Mouse (Mus musculus): Measurements from ENCODE around the gene Samd8. TPM values are rescaled to one million over a fixed set of nuclear protein-coding genes. Genes with fewer than 3 reads are reported as not detected.
A peak's percentile ranks its signal among the peaks of the same experiment; 100 is the strongest.

The Samd8 gene
- polyA plus RNA-seq, 1 experiment from 2014 or later: 13.1 TPM

DNA sequence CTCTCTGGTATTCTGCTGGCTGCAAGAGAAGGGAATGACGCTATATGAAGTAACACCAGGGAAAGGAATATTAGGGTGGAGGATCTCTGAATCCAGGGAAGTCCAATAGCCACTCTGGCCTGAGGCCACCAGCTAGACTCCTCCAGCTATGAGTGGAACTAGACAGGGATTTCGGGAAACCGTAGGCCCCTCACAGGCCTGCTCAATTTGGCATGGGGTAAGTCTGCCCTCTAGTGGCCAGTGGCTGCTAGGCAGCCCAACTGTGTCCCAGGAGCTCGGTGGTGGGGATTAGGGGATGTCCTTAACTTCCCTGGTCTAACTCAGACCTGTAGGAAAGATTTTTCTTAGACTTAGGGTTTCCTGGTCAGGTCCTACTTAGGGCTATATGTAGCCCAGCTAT, 8.5 kb upstream of the Samd8 start:
- Histone ChIP-seq H3K4me1 (ENCODE audit: control insufficient read depth, insufficient read depth, low read length) (no peaks in the 10 kb centered on the region), H3K9ac (ENCODE audit: low read length) (no peak overlapping the region), H3K27me3 (ENCODE audit: control insufficient read depth, insufficient read depth, low read length) (no peaks in the 10 kb centered on the region), H3K4me2 (no peak overlapping the region), H3K9me3 (ENCODE audit: control insufficient read depth, low read length) (no peaks in the 10 kb centered on the region), H3K4me3 (ENCODE audit: low read depth, low read length) (no peak overlapping the region), H3K36me3 (ENCODE audit: control insufficient read depth, insufficient read depth, low read length) (no peaks in the 10 kb centered on the region), H3K27ac (ENCODE audit: low read depth, low read length) (no peak overlapping the region)
- WGBS: 13% methylated on average over 4 of the region's 4 CpGs
- peak; percentile 79 for ATAC-seq (ENCODE audit: low FRiP score)
- DNase-seq (ENCODE audit: low spot score, missing footprints): peak; percentile 98

DNA sequence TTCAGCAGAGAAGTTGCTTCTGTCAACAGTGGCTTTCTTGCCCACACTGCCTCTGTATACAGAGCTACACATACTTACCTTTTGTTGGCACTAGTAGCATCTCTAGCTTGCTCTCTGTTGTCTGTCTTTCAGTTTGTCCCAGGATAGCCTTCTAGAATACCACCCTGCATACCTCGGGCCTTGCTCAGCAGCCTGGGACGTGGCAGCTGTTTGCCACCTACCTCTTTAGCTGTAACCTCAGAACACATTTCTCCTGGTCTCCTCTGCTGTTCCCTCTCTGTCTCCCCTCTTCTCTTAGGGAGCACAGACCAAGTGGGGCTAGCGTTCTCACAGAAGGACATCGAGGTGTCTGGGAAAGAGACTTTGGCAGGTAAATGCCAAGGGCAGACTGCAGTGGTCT, 7.9 kb upstream of the Samd8 start:
- Histone ChIP-seq H3K36me3 (ENCODE audit: control insufficient read depth, insufficient read depth, low read length) (no peaks in the 10 kb centered on the region), H3K9ac (ENCODE audit: low read length) (no peak overlapping the region), H3K9me3 (ENCODE audit: control insufficient read depth, low read length) (no peaks in the 10 kb centered on the region), H3K27me3 (ENCODE audit: control insufficient read depth, insufficient read depth, low read length) (no peaks in the 10 kb centered on the region), H3K4me1 (ENCODE audit: control insufficient read depth, insufficient read depth, low read length) (no peaks in the 10 kb centered on the region), H3K27ac (ENCODE audit: low read depth, low read length) (no peak overlapping the region), H3K4me3 (ENCODE audit: low read depth, low read length) (no peak overlapping the region), H3K4me2 (no peak overlapping the region)
- no peak for ATAC-seq (ENCODE audit: low FRiP score)
- DNase-seq (ENCODE audit: low spot score, missing footprints): no peak
- WGBS: 96% methylated on average over 4 of the region's 4 CpGs

DNA sequence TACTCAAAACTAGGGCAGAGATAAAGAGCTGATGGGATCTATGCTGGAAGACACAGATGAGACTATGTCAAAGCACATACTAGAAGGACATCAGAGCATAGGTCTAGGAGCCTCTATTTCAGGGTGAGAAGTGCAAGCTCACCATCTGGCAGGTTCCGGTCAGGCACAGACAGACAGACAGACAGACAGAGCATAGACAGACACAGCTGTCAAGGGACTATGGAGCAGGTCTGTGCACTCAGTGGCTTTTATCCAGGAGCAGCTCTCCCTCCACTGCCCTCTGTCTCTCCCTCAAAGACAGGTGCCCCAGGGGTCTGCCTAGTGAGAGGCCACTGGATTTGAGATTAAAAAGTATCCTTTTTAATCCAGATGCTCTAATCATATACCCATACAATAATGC, 6.2 kb upstream of the Samd8 start:
- ATAC-seq (ENCODE audit: low FRiP score) (no peak), DNase-seq (ENCODE audit: low spot score, missing footprints) (no peak)
- WGBS: 100% methylated on average over 1 of the region's 1 CpGs
- Histone ChIP-seq H3K9me3 (ENCODE audit: control insufficient read depth, low read length) (no peaks in the 10 kb centered on the region), H3K36me3 (ENCODE audit: control insufficient read depth, insufficient read depth, low read length) (no peaks in the 10 kb centered on the region), H3K27me3 (ENCODE audit: control insufficient read depth, insufficient read depth, low read length) (no peaks in the 10 kb centered on the region), H3K9ac (ENCODE audit: low read length) (no peak overlapping the region), H3K27ac (ENCODE audit: low read depth, low read length) (no peak overlapping the region), H3K4me1 (ENCODE audit: control insufficient read depth, insufficient read depth, low read length) (no peaks in the 10 kb centered on the region), H3K4me2 (no peak overlapping the region), H3K4me3 (ENCODE audit: low read depth, low read length) (no peak overlapping the region)

DNA sequence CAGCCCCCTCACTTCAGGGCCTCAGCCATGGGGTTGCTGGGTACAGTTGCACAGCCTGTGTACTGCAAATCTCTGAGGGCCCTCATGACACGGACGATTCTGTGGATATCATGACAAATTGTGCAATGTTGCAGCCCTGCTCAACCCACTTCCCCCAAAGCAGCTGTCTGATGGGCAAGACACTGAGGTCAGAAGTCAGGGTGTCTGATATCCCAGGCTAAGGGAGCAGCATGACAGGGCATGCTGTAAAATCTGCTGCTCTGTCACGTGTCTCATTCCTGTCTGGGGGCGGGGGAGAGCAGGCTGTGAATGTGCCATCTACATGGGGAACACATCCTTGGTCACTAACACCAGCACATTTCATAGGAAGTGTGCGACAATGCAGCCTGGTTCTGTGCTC, 5.2 kb upstream of the Samd8 start:
- ATAC-seq (ENCODE audit: low FRiP score): no peak

DNA sequence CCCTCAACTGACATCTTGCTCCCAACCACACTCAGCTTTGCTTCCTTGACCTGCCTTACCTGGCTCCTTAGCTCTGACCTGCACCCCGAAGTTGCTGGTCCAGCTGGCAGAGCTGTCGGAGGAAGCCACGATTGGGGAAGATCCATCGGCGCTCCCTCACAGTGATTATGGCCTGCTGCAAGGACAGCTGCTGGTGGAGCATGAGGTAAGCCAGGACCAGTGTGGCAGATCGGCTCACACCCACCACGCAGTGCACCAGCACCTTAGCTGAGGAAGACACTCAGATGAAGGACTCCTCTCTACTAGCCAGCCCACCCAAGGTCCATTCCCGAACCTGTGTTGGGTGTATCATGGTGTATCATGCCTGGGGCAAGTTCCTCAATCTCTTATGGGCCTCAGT, 4.1 kb upstream of the Samd8 start:
- H3K27ac ChIP-seq (ENCODE audit: low read depth, low read length): no peak overlapping the region
- 88% methylated on average over 8 of the region's 8 CpGs for WGBS
- DNase-seq (ENCODE audit: low spot score, missing footprints) (no peak), ATAC-seq (ENCODE audit: low FRiP score) (no peak)
- no peaks in the 10 kb centered on the region for H3K36me3 ChIP-seq (ENCODE audit: control insufficient read depth, insufficient read depth, low read length)
- no peaks in the 10 kb centered on the region for H3K9me3 ChIP-seq (ENCODE audit: control insufficient read depth, low read length)
- H3K4me2 ChIP-seq: no peak overlapping the region
- H3K9ac ChIP-seq (ENCODE audit: low read length): no peak overlapping the region
- no peak overlapping the region for H3K4me3 ChIP-seq (ENCODE audit: low read depth, low read length)
- no peaks in the 10 kb centered on the region for H3K27me3 ChIP-seq (ENCODE audit: control insufficient read depth, insufficient read depth, low read length)
- H3K4me1 ChIP-seq (ENCODE audit: control insufficient read depth, insufficient read depth, low read length): no peaks in the 10 kb centered on the region

More for the DNA sequence above, 5.2 kb upstream of the Samd8 start:
- DNase-seq (ENCODE audit: low spot score, missing footprints): no peak
- H3K4me1 ChIP-seq (ENCODE audit: control insufficient read depth, insufficient read depth, low read length): no peaks in the 10 kb centered on the region
- H3K27ac ChIP-seq (ENCODE audit: low read depth, low read length): no peak overlapping the region
- H3K36me3 ChIP-seq (ENCODE audit: control insufficient read depth, insufficient read depth, low read length): no peaks in the 10 kb centered on the region
- no peak overlapping the region for H3K4me3 ChIP-seq (ENCODE audit: low read depth, low read length)
- no peak overlapping the region for H3K4me2 ChIP-seq
- 90% methylated on average over 5 of the region's 5 CpGs for WGBS
- H3K9me3 ChIP-seq (ENCODE audit: control insufficient read depth, low read length): no peaks in the 10 kb centered on the region
- H3K9ac ChIP-seq (ENCODE audit: low read length): no peak overlapping the region
- H3K27me3 ChIP-seq (ENCODE audit: control insufficient read depth, insufficient read depth, low read length): no peaks in the 10 kb centered on the region

DNA sequence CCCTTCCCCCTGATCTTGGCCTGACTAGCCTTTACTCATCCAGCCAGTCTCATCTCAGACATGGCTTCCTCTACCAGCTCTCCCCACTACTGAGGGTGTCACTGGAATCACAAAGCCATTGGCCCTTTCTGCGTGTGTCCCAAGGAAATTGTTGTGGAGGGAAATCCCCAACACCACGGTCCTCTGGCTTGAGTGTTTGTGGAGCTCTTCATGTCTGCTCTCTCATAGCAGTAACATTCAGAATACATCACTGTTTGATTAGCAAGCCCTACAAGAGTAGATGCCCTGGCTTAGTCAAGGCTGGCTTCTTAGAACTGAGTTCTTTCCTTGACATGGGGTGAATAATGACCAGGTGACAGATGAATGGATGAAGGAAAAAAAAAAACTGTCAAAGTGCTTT, 3.5 kb upstream of the Samd8 start:
- Histone ChIP-seq H3K4me3 (ENCODE audit: low read depth, low read length) (no peak overlapping the region), H3K27me3 (ENCODE audit: control insufficient read depth, insufficient read depth, low read length) (no peaks in the 10 kb centered on the region), H3K36me3 (ENCODE audit: control insufficient read depth, insufficient read depth, low read length) (no peaks in the 10 kb centered on the region), H3K4me2 (no peak overlapping the region), H3K9ac (ENCODE audit: low read length) (no peak overlapping the region), H3K9me3 (ENCODE audit: control insufficient read depth, low read length) (no peaks in the 10 kb centered on the region), H3K4me1 (ENCODE audit: control insufficient read depth, insufficient read depth, low read length) (peaks cover 4% of the 10 kb centered on the region), H3K27ac (ENCODE audit: low read depth, low read length) (no peak overlapping the region)
- DNase-seq (ENCODE audit: low spot score, missing footprints) (no peak), ATAC-seq (ENCODE audit: low FRiP score) (no peak)
- 89% methylated on average over 2 of the region's 2 CpGs for WGBS

DNA sequence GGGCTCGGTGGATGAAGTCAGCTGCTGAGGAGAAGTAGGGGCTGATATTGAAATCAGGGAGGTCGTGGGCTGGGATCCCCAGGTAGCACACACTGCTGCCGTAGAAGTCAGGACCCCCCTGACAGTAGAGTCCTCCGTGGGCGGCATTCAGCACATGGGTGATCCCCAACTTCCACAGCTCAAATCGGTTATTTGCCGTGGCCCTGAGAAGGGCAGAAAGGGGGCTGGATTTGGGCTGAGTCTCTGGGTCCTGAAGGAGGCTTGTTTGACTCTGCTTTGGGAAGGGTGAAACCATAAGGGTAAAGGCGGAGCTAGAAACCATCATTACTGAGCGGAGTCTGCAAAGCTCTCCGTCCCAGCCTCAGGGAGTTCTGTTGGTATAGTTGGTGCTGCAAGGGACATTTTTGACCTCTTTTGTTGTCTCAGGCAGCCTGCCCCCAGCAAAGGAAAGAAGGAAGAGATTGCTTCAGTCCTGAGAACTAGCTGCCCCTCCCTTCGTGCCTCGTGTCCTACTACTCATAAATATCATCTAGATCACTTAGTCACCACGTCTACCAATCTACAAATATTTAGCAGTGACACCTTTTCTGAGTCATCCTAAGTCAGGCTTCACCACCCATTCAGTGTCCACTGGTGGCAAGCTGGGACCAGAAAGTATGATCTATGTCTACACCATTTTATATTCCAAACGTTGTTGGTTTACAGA, 2.7 kb upstream of the Samd8 start:
- Histone ChIP-seq H3K4me3 (ENCODE audit: low read depth, low read length) (no peak overlapping the region), H3K9ac (ENCODE audit: low read length) (no peak overlapping the region), H3K4me1 (ENCODE audit: control insufficient read depth, insufficient read depth, low read length) (peaks cover 8% of the 10 kb centered on the region), H3K4me2 (no peak overlapping the region), H3K9me3 (ENCODE audit: control insufficient read depth, low read length) (no peaks in the 10 kb centered on the region), H3K27ac (ENCODE audit: low read depth, low read length) (no peak overlapping the region), H3K27me3 (ENCODE audit: control insufficient read depth, insufficient read depth, low read length) (no peaks in the 10 kb centered on the region), H3K36me3 (ENCODE audit: control insufficient read depth, insufficient read depth, low read length) (no peaks in the 10 kb centered on the region)
- DNase-seq (ENCODE audit: low spot score, missing footprints) (no peak), ATAC-seq (ENCODE audit: low FRiP score) (no peak)
- WGBS: 78% methylated on average over 14 of the region's 14 CpGs

DNA sequence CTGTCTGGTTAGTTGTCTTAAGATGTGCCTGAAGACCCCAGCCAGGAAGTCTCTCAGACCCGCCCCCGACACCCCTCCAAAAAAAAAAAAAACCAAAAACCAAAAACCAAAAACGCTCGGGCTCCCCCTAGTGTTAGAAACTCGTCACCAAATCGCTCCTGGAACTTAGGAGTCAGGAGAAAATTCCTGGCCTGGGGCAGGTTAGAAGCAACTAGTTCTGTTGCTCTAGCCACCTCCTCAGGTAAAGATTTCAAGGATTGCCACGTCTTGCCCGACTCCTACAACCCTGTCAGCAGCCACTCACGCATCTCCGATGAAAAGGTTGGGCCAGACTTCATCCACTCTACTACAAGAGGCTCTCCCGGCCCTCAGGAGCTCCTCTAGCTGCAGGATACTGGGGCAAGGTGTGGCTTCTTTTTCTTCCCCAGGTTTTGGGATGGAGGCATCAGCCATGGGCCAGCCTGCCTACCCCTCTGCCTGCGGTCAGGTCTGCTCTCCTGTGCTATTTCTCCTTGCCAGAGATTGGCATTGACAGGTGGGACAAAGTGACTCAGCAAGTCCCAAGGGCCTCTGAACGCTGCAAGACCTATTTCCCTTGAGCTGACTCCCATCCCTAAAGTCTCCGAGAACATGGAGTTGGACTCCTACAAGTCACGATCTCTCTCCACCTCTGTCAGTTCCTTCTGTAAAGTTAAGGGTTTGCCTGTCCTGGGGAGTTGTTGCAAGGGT, 2.0 kb upstream of the Samd8 start:
- Histone ChIP-seq H3K27me3 (ENCODE audit: control insufficient read depth, insufficient read depth, low read length) (no peaks in the 10 kb centered on the region), H3K4me3 (ENCODE audit: low read depth, low read length) (no peak overlapping the region), H3K36me3 (ENCODE audit: control insufficient read depth, insufficient read depth, low read length) (no peaks in the 10 kb centered on the region), H3K4me2 (no peak overlapping the region), H3K9ac (ENCODE audit: low read length) (no peak overlapping the region), H3K9me3 (ENCODE audit: control insufficient read depth, low read length) (no peaks in the 10 kb centered on the region), H3K4me1 (ENCODE audit: control insufficient read depth, insufficient read depth, low read length) (peaks cover 9% of the 10 kb centered on the region), H3K27ac (ENCODE audit: low read depth, low read length) (no peak overlapping the region)
- WGBS: 40% methylated on average over 15 of the region's 15 CpGs
- DNase-seq (ENCODE audit: low spot score, missing footprints) (peak; percentile 96), ATAC-seq (ENCODE audit: low FRiP score) (no peak)

DNA sequence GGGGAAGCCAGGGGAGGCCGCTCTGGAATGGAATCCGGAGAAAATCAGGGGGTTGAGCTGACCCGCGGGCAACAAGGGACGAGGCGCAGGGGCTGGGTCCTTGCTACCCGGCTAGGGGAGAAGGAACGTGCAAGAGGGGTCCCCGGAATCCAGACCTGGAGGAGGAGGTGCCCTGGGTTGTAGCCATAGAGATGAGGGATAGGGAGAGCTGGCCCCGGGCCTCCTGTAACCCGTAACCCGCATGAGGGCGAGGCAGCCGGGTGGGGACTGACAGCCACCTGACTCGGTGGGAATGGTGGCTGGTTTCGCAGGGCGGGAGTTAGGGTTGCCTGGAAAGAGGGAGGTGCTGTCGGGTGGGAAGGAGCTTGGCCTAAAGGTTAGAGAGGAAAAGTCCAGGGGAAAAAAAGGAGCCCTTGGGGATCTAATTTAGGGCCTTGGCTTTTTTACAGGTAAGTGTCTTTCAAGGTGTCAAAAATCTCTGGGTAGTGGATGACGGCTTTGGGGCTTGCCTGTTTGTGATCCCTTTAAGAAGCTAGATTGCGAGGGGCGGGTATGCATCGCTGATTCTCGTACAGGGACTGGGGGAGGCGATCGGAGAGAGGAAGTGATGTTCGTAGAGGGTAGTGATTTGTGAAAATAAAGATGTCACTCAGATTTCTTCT, 681 bp downstream of the Samd8 start, which contains the start of gene Dusp13:
Gene Dusp13, minus strand, starts transcription at position 301 of the 662 bp plus-strand sequence.
- Histone ChIP-seq H3K27ac (ENCODE audit: low read depth, low read length) (peak within 1 kb of the TSS; percentile 71), H3K4me1 (ENCODE audit: control insufficient read depth, insufficient read depth, low read length) (peaks cover 9% of the 10 kb centered on the region), H3K9ac (ENCODE audit: low read length) (peak within 1 kb of the TSS; percentile 93), H3K4me2 (peak within 1 kb of the TSS; percentile 53), H3K4me3 (ENCODE audit: low read depth, low read length) (peak within 1 kb of the TSS; percentile 96), H3K27me3 (ENCODE audit: control insufficient read depth, insufficient read depth, low read length) (no peaks in the 10 kb centered on the region), H3K9me3 (ENCODE audit: control insufficient read depth, low read length) (no peaks in the 10 kb centered on the region), H3K36me3 (ENCODE audit: control insufficient read depth, insufficient read depth, low read length) (no peaks in the 10 kb centered on the region)
- DNase-seq (ENCODE audit: low spot score, missing footprints) (no peak), ATAC-seq (ENCODE audit: low FRiP score) (peak; percentile 77)
- WGBS: under 1% methylated on average over 26 of the region's 26 CpGs

Measured in midbrain, embryonic 11.5 days (tissue).